In genomic region chr3:145964473-145964872, GRCm38 (mm10) we compare ENCODE assay signal across 8 mouse cellular contexts. TPM values are rescaled to one million over a fixed set of nuclear protein-coding genes. Genes with fewer than 3 reads are reported as not detected.
DNase-seq lines count a peak whose midpoint lies in the region; ATAC-seq and TF ChIP-seq lines count a peak whose summit lies in the region.

No protein-coding gene starts in this region.

- 0 out of 2 replicates have a peak, but pooled peaks have one; percentile 57 for ATAC-seq in forebrain, embryonic 16.5 days
- ATAC-seq in intestine, embryonic 16.5 days = peak; percentile 95
- peak; percentile 44 for ATAC-seq in liver, postnatal 0 days
- no peak for ATAC-seq in neural tube, embryonic 15.5 days (ENCODE audit: low FRiP score)
- no peak for ATAC-seq in monocyte, adult 5-6 weeks (replicated peaks; ENCODE audit: insufficient number of reproducible peaks, low FRiP score, low TSS enrichment, poor library complexity, severe bottlenecking)

- H3K4me1 ChIP-seq in forebrain, embryonic 16.5 days (replicated peaks; ENCODE audit: control insufficient read depth, insufficient read depth, low read length) = peaks cover 8% of the 10 kb centered on the region
- H3K4me1 ChIP-seq in intestine, embryonic 16.5 days (ENCODE audit: control insufficient read depth, insufficient read depth, low read length) = peaks cover 16% of the 10 kb centered on the region
- peaks cover 10% of the 10 kb centered on the region for H3K4me1 ChIP-seq in liver, postnatal 0 days (ENCODE audit: insufficient read depth)
- H3K4me1 ChIP-seq in neural tube, embryonic 15.5 days = peaks cover 23% of the 10 kb centered on the region

- 0 out of 2 replicates have a peak overlapping the region, but pooled peaks have one; percentile 2 for H3K4me2 ChIP-seq in forebrain, embryonic 16.5 days (ENCODE audit: low read length)
- peak overlapping the region; percentile 35 for H3K4me2 ChIP-seq in intestine, embryonic 16.5 days (ENCODE audit: low read depth, low read length)
- peak overlapping the region; percentile 55 for H3K4me2 ChIP-seq in liver, postnatal 0 days (ENCODE audit: low read depth, low read length)
- H3K4me2 ChIP-seq in neural tube, embryonic 15.5 days = peak overlapping the region; percentile 41

- TF ChIP-seq CTCF in brain, embryonic 14.5 days (IDR thresholded peaks at IDR 0.05; ENCODE audit: borderline replicate concordance, extremely low read depth, insufficient read depth, insufficient read length) = no peak
- no peak for TF ChIP-seq CTCF in liver, postnatal 0 days (IDR thresholded peaks at IDR 0.05; ENCODE audit: low read depth)

- no peaks in the 10 kb centered on the region for H3K36me3 ChIP-seq in forebrain, embryonic 16.5 days (ENCODE audit: control insufficient read depth, insufficient read depth)
- H3K36me3 ChIP-seq in intestine, embryonic 16.5 days (ENCODE audit: control insufficient read depth, insufficient read depth, low read length) = no peaks in the 10 kb centered on the region
- no peaks in the 10 kb centered on the region for H3K36me3 ChIP-seq in liver, postnatal 0 days (replicated peaks; ENCODE audit: insufficient read depth, low read length)
- no peaks in the 10 kb centered on the region for H3K36me3 ChIP-seq in neural tube, embryonic 15.5 days

- TF ChIP-seq POLR2A in brain, embryonic 14.5 days (IDR thresholded peaks at IDR 0.05; ENCODE audit: borderline replicate concordance, extremely low read depth, insufficient read depth, insufficient read length, poor library complexity, severe bottlenecking) = no peak

- no peak for TF ChIP-seq EP300 in liver, postnatal 0 days (IDR thresholded peaks at IDR 0.05; ENCODE audit: low read depth)

- H3K4me3 ChIP-seq in forebrain, embryonic 16.5 days (replicated peaks; ENCODE audit: low read length) = no peak overlapping the region
- H3K4me3 ChIP-seq in intestine, embryonic 16.5 days (ENCODE audit: low read length) = peak overlapping the region; percentile 5; the same call in 1 of the 2 replicates
- no peak overlapping the region for H3K4me3 ChIP-seq in liver, postnatal 0 days (ENCODE audit: low read depth, low read length)
- H3K4me3 ChIP-seq in neural tube, embryonic 15.5 days (replicated peaks) = no peak overlapping the region

- H3K9ac ChIP-seq in forebrain, embryonic 16.5 days (replicated peaks; ENCODE audit: low read depth, low read length) = no peak overlapping the region
- H3K9ac ChIP-seq in intestine, embryonic 16.5 days (ENCODE audit: low read depth, low read length) = peak overlapping the region; percentile 21; the same call in 1 of the 2 replicates
- no peak overlapping the region for H3K9ac ChIP-seq in liver, postnatal 0 days (replicated peaks)
- H3K9ac ChIP-seq in neural tube, embryonic 15.5 days (replicated peaks) = no peak overlapping the region

- H3K27me3 ChIP-seq in forebrain, embryonic 16.5 days (replicated peaks; ENCODE audit: control insufficient read depth, insufficient read depth, low read length) = peaks cover 18% of the 10 kb centered on the region
- H3K27me3 ChIP-seq in intestine, embryonic 16.5 days (replicated peaks; ENCODE audit: control insufficient read depth, insufficient read depth, low read length) = no peaks in the 10 kb centered on the region
- H3K27me3 ChIP-seq in liver, postnatal 0 days (ENCODE audit: insufficient read depth, low read length) = 0 out of 2 replicates have a peak, but pooled peaks cover 4% of the 10 kb centered on the region
- peaks cover 21% of the 10 kb centered on the region for H3K27me3 ChIP-seq in neural tube, embryonic 15.5 days (replicated peaks)

- H3K27ac ChIP-seq in forebrain, embryonic 16.5 days (ENCODE audit: low read length) = no peak overlapping the region
- peak overlapping the region; percentile 65 for H3K27ac ChIP-seq in intestine, embryonic 16.5 days (ENCODE audit: low read length)
- peak overlapping the region; percentile 17; the same call in 1 of the 2 replicates for H3K27ac ChIP-seq in liver, postnatal 0 days (ENCODE audit: low read depth)
- no peak overlapping the region for H3K27ac ChIP-seq in neural tube, embryonic 15.5 days (replicated peaks)

- peak; percentile 82 for DNase-seq in brain, embryonic 14.5 days (ENCODE audit: low read depth)
- no peak for DNase-seq in liver, postnatal 0 days
- no peak for DNase-seq in thymus, postnatal 10 days (ENCODE audit: low spot score in 2 of 2)
- no peak for DNase-seq in adrenal gland, postnatal 25 days

- no peaks in the 10 kb centered on the region for H3K9me3 ChIP-seq in forebrain, embryonic 16.5 days (ENCODE audit: control insufficient read depth, low read length)
- H3K9me3 ChIP-seq in intestine, embryonic 16.5 days (ENCODE audit: control insufficient read depth, low read length) = no peaks in the 10 kb centered on the region
- H3K9me3 ChIP-seq in liver, postnatal 0 days (ENCODE audit: low read length) = no peaks in the 10 kb centered on the region
- H3K9me3 ChIP-seq in neural tube, embryonic 15.5 days (replicated peaks) = no peaks in the 10 kb centered on the region

- WGBS in forebrain, embryonic 16.5 days = 10% methylated on average over 10 of the region's 10 CpGs
- WGBS in intestine, embryonic 16.5 days = 8% methylated on average over 10 of the region's 10 CpGs
- WGBS in liver, postnatal 0 days (ENCODE audit: insufficient replicate concordance) = 17% methylated on average over 10 of the region's 10 CpGs
- WGBS in neural tube, embryonic 15.5 days = 13% methylated on average over 10 of the region's 10 CpGs

RNA-seq across cellular contexts. Expression of gene Syde2, which starts 23.2 kb away (rescaled TPM):
- 1.9 and 3.0 TPM in 2 replicates for polyA plus RNA-seq in brain, embryonic 14.5 days (2012; rRNA removed)
- 0.61 and 0.82 TPM in 2 replicates for polyA plus RNA-seq in forebrain, embryonic 16.5 days (2015; fragmentation: Nextera tagmentation; extraction: Ambion mirVana)
- polyA plus RNA-seq in intestine, embryonic 16.5 days (2015; fragmentation: Nextera tagmentation; extraction: Ambion mirVana) = 1.2 and 1.4 TPM in 2 replicates
- 0.47 and 0.70 TPM in 2 replicates for polyA plus RNA-seq in liver, postnatal 0 days (2015; fragmentation: Nextera tagmentation; extraction: Ambion mirVana)
- 0.37 and 0.57 TPM in 2 replicates for polyA plus RNA-seq in neural tube, embryonic 15.5 days (2015; fragmentation: Nextera tagmentation; extraction: Ambion mirVana)
- 0.32 to 1.6 TPM in 2 of 3 replicates, not detected in the other for total RNA-seq in monocyte, adult 5-6 weeks (2017)
- total RNA-seq in adrenal gland, postnatal 25 days (2021) = 7.9 and 9.2 TPM in 2 replicates

RNA-seq across cellular contexts. Expression of gene 2410004B18Rik, which starts 26.7 kb away (rescaled TPM):
- polyA plus RNA-seq in brain, embryonic 14.5 days (2012; rRNA removed) = 41.1 and 46.6 TPM in 2 replicates
- 75.8 and 81.0 TPM in 2 replicates for polyA plus RNA-seq in forebrain, embryonic 16.5 days (2015; fragmentation: Nextera tagmentation; extraction: Ambion mirVana)
- 38.5 and 42.0 TPM in 2 replicates for polyA plus RNA-seq in intestine, embryonic 16.5 days (2015; fragmentation: Nextera tagmentation; extraction: Ambion mirVana)
- 10.1 and 11.8 TPM in 2 replicates for polyA plus RNA-seq in liver, postnatal 0 days (2015; fragmentation: Nextera tagmentation; extraction: Ambion mirVana)
- polyA plus RNA-seq in neural tube, embryonic 15.5 days (2015; fragmentation: Nextera tagmentation; extraction: Ambion mirVana) = 70.1 and 79.9 TPM in 2 replicates
- 24.4 to 36.0 TPM (median 25.5 TPM) in 3 replicates for total RNA-seq in monocyte, adult 5-6 weeks (2017)
- total RNA-seq in adrenal gland, postnatal 25 days (2021) = 23.7 and 28.7 TPM in 2 replicates

RNA-seq across cellular contexts. Expression of gene Bcl10, which starts 41.9 kb away (rescaled TPM):
- polyA plus RNA-seq in brain, embryonic 14.5 days (2012; rRNA removed) = 17.0 and 19.0 TPM in 2 replicates
- 38.6 and 49.2 TPM in 2 replicates for polyA plus RNA-seq in forebrain, embryonic 16.5 days (2015; fragmentation: Nextera tagmentation; extraction: Ambion mirVana)
- polyA plus RNA-seq in intestine, embryonic 16.5 days (2015; fragmentation: Nextera tagmentation; extraction: Ambion mirVana) = 47.2 and 51.7 TPM in 2 replicates
- 20.9 and 22.9 TPM in 2 replicates for polyA plus RNA-seq in liver, postnatal 0 days (2015; fragmentation: Nextera tagmentation; extraction: Ambion mirVana)
- 33.9 and 41.4 TPM in 2 replicates for polyA plus RNA-seq in neural tube, embryonic 15.5 days (2015; fragmentation: Nextera tagmentation; extraction: Ambion mirVana)
- total RNA-seq in monocyte, adult 5-6 weeks (2017) = 122 to 137 TPM (median 132 TPM) in 3 replicates
- 24.5 and 25.1 TPM in 2 replicates for total RNA-seq in adrenal gland, postnatal 25 days (2021)

Comparison
In these comparisons a context has a peak if more than half of its experiments do, and no peak if none do; other contexts are left out.
1. ATAC-seq: peak in forebrain, embryonic 16.5 days (single experiment), intestine, embryonic 16.5 days (single experiment) and liver, postnatal 0 days (single experiment); none in neural tube, embryonic 15.5 days (single experiment) and monocyte, adult 5-6 weeks (single experiment).
2. H3K27ac ChIP-seq: peak in intestine, embryonic 16.5 days (single experiment) and liver, postnatal 0 days (single experiment); none in forebrain, embryonic 16.5 days (single experiment) and neural tube, embryonic 15.5 days (single experiment).
3. H3K4me2 ChIP-seq: peak in every context shown above with its lines; median percentile 55 in liver, postnatal 0 days; 41 in neural tube, embryonic 15.5 days; 35 in intestine, embryonic 16.5 days; 2 in forebrain, embryonic 16.5 days.